Comparison of ENCODE assay signal across 15 mouse cellular contexts in genomic region chr1:163337821-163338220, GRCm38 (mm10). TPM values are rescaled to one million over a fixed set of nuclear protein-coding genes. Genes with fewer than 3 reads are reported as not detected.
DNase-seq lines count a peak whose midpoint lies in the region; ATAC-seq and TF ChIP-seq lines count a peak whose summit lies in the region.
"Had no signal": no experiment of that assay in that cellular context is flagged by ENCODE, and none has a peak within 500 bp of the region (broad histone marks: within the 10 kb centered on the region; RNA-seq: fewer than 3 reads in every experiment).

No protein-coding gene starts in this region.

- no peak for TF ChIP-seq POLR2A in brain, embryonic 14.5 days (IDR thresholded peaks at IDR 0.05; ENCODE audit: borderline replicate concordance, extremely low read depth, insufficient read depth, insufficient read length, poor library complexity, severe bottlenecking)

- WGBS in forebrain, embryonic 13.5 days: 79% methylated on average over 2 of the region's 2 CpGs
- 92% methylated on average over 2 of the region's 2 CpGs for WGBS in forebrain, embryonic 10.5 days

- H3K4me2 ChIP-seq in forebrain, embryonic 13.5 days: no peak overlapping the region
- H3K4me2 ChIP-seq: hindbrain, embryonic 14.5 days; limb, embryonic 15.5 days had no signal

- H3K9me3 ChIP-seq in forebrain, embryonic 13.5 days (replicated peaks): no peaks in the 10 kb centered on the region
- no peaks in the 10 kb centered on the region for H3K9me3 ChIP-seq in forebrain, embryonic 10.5 days
- H3K9me3 ChIP-seq: limb, embryonic 15.5 days; midbrain, embryonic 10.5 days had no signal

- no peak for DNase-seq in forebrain, embryonic 10.5 days (ENCODE audit: extremely low spot score, low spot score)
- peak; percentile 9 to 54 for DNase-seq in layer of hippocampus, adult 18-20 months (ENCODE audit: low spot score in 2 of 2)
- DNase-seq in layer of hippocampus, adult 9-10 months (ENCODE audit: low spot score): no peak
- DNase-seq in brain, embryonic 14.5 days (ENCODE audit: low read depth): peak; percentile 80
- DNase-seq in heart, postnatal 14 days: peak; percentile 31 to 44
- DNase-seq in urinary bladder, postnatal 36 days (ENCODE audit: low spot score in 2 of 2): no peak
- DNase-seq: cerebellum, postnatal 25 days; kidney, adult 9 months; layer of hippocampus, postnatal 36 days; thymus, postnatal 25 days had no signal

- H3K9ac ChIP-seq in forebrain, embryonic 13.5 days: no peak overlapping the region
- H3K9ac ChIP-seq: hindbrain, embryonic 14.5 days; limb, embryonic 15.5 days had no signal

- H3K4me3 ChIP-seq in forebrain, embryonic 13.5 days: no peak overlapping the region
- H3K4me3 ChIP-seq in forebrain, embryonic 10.5 days: no peak overlapping the region
- H3K4me3 ChIP-seq: limb, embryonic 15.5 days; midbrain, embryonic 10.5 days had no signal

- intact Hi-C loops in heart, postnatal 14 days (cut with DNase I): no loop called here

- H3K27ac ChIP-seq in forebrain, embryonic 13.5 days: no peak overlapping the region
- no peak overlapping the region for H3K27ac ChIP-seq in forebrain, embryonic 10.5 days
- H3K27ac ChIP-seq: hindbrain, embryonic 14.5 days; limb, embryonic 15.5 days; midbrain, embryonic 10.5 days had no signal

- ATAC-seq in forebrain, embryonic 13.5 days: peak; percentile 68
- ATAC-seq in CD4-positive, CD25-positive, alpha-beta regulatory T cell, adult 4 months: no peak

- no peak for TF ChIP-seq CTCF in brain, embryonic 14.5 days (IDR thresholded peaks at IDR 0.05; ENCODE audit: borderline replicate concordance, extremely low read depth, insufficient read depth, insufficient read length)

- peaks cover 15% of the 10 kb centered on the region for H3K4me1 ChIP-seq in forebrain, embryonic 13.5 days
- H3K4me1 ChIP-seq in forebrain, embryonic 10.5 days: no peaks in the 10 kb centered on the region
- H3K4me1 ChIP-seq: limb, embryonic 15.5 days; midbrain, embryonic 10.5 days had no signal

- H3K36me3 ChIP-seq in forebrain, embryonic 13.5 days (ENCODE audit: poor library complexity, severe bottlenecking): no peaks in the 10 kb centered on the region
- no peaks in the 10 kb centered on the region for H3K36me3 ChIP-seq in forebrain, embryonic 10.5 days (replicated peaks)
- H3K36me3 ChIP-seq: limb, embryonic 15.5 days; midbrain, embryonic 10.5 days had no signal

- H3K27me3 ChIP-seq in forebrain, embryonic 13.5 days: no peaks in the 10 kb centered on the region
- no peaks in the 10 kb centered on the region for H3K27me3 ChIP-seq in forebrain, embryonic 10.5 days (ENCODE audit: poor library complexity, severe bottlenecking)
- H3K27me3 ChIP-seq: limb, embryonic 15.5 days had no signal

RNA-seq across cellular contexts. Expression of gene Prrx1, which starts 24.3 kb away (rescaled TPM):
- polyA plus RNA-seq in forebrain, embryonic 13.5 days (2015; fragmentation: Nextera tagmentation; extraction: Ambion mirVana): 8.6 and 9.1 TPM in 2 replicates
- polyA plus RNA-seq in forebrain, embryonic 10.5 days (2016; fragmentation: Nextera tagmentation; extraction: Ambion mirVana): 32.2 and 35.9 TPM in 2 replicates
- total RNA-seq in layer of hippocampus, adult 18-20 months (2021): 1 to 10 TPM; 4.8 to 5.6 TPM
- 7.2 and 8.9 TPM in 2 replicates for polyA plus RNA-seq in brain, embryonic 14.5 days (2012; rRNA removed)
- 10 to 100 TPM; 30.5 to 31.9 TPM for total RNA-seq in heart, postnatal 14 days (2021)
- polyA plus RNA-seq in CD4-positive, CD25-positive, alpha-beta regulatory T cell, adult 4 months (2017; shearing (Covaris generic)): not detected

Comparison
In these comparisons a context has a peak if more than half of its experiments do, and no peak if none do; other contexts are left out.
1. DNase-seq: peak in layer of hippocampus, adult 18-20 months (2 of 2), brain, embryonic 14.5 days (single experiment) and heart, postnatal 14 days (2 of 2); none in forebrain, embryonic 10.5 days (single experiment), layer of hippocampus, adult 9-10 months (single experiment) and urinary bladder, postnatal 36 days (0 of 2).